In the genomic region with DNA sequence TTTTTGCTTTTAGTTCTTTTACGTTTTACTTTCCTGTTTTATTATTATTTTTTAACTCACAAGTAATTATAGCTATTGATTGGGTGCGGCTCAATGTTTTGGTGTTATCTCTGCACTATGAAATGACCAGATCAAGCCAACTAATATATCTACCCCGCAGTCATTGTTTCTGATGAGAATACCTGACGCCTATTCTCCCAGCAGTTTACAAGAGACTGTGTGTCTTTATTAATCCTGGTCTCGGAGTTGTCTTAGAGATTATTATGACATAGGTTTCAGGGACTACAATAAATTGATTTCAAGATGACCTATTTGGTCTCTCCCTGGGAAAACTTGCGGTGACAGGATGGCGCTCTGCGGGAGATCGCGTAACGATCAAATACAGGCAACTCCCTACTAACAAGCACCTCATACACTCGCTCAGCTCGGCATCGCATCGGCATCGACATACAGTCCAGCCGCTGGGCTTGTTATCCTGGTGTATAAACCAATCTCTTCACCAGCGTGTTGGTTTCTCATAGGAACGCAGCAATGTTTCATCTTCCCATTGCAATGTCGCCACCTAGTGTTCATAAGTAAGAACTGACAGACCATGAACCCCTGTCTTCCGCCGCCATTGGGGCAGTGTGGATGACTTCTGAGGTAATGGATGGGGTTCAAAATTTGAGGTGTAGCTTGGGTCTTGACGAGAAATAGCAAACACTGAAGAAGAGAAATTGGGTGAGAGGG, we compare ENCODE assay signal across 9 mouse cellular contexts. TPM values are rescaled to one million over a fixed set of nuclear protein-coding genes. Genes with fewer than 3 reads are reported as not detected.
A peak's percentile ranks its signal among the peaks of the same experiment; 100 is the strongest.
DNase-seq lines count a peak whose midpoint lies in the region; ATAC-seq and TF ChIP-seq lines count a peak whose summit lies in the region.
"Had no signal": no experiment of that assay in that cellular context is flagged by ENCODE, and none has a peak within 500 bp of the region (broad histone marks: within the 10 kb centered on the region; RNA-seq: fewer than 3 reads in every experiment).

No protein-coding gene starts in this region.

- WGBS in embryonic facial prominence, embryonic 11.5 days: 29% methylated on average over 23 of the region's 23 CpGs
- WGBS in heart, embryonic 11.5 days (ENCODE audit: insufficient replicate concordance): 29% methylated on average over 23 of the region's 23 CpGs
- 31% methylated on average over 23 of the region's 23 CpGs for WGBS in kidney, embryonic 14.5 days
- WGBS in limb, embryonic 13.5 days: 27% methylated on average over 23 of the region's 23 CpGs
- WGBS in midbrain, embryonic 16.5 days: 24% methylated on average over 23 of the region's 23 CpGs

- H3K79me2 ChIP-seq in C2C12 (ENCODE audit: control insufficient read depth, insufficient read depth): no peaks in the 10 kb centered on the region

- peak; percentile 72 for DNase-seq in adrenal gland, postnatal 14 days
- peak; percentile 88 for DNase-seq in embryonic facial prominence, embryonic 11.5 days (ENCODE audit: low spot score)
- DNase-seq in splenic B cell, adult 2 months (ENCODE audit: low read depth, low spot score): peak; percentile 73

- H3K4me1 ChIP-seq in embryonic facial prominence, embryonic 11.5 days (ENCODE audit: control insufficient read depth, insufficient read depth, low read length): no peaks in the 10 kb centered on the region; the same call in 1 of the 2 replicates
- H3K4me1 ChIP-seq in heart, embryonic 11.5 days (ENCODE audit: control insufficient read depth, insufficient read depth, low read length): 0 out of 2 replicates have a peak, but pooled peaks cover 6% of the 10 kb centered on the region
- peaks cover 9% of the 10 kb centered on the region; the same call in 1 of the 2 replicates for H3K4me1 ChIP-seq in kidney, embryonic 14.5 days (ENCODE audit: control insufficient read depth, insufficient read depth, low read length)
- peaks cover 9% of the 10 kb centered on the region for H3K4me1 ChIP-seq in limb, embryonic 13.5 days
- H3K4me1 ChIP-seq in midbrain, embryonic 16.5 days (ENCODE audit: control insufficient read depth, insufficient read depth, low read length): 0 out of 2 replicates have a peak, but pooled peaks cover 2% of the 10 kb centered on the region

- H3K27me3 ChIP-seq in C2C12 (ENCODE audit: control insufficient read depth, insufficient read depth, insufficient read length): no peaks in the 10 kb centered on the region
- no peaks in the 10 kb centered on the region for H3K27me3 ChIP-seq in embryonic facial prominence, embryonic 11.5 days (ENCODE audit: control insufficient read depth, insufficient read depth, low read length)
- H3K27me3 ChIP-seq in heart, embryonic 11.5 days (ENCODE audit: control insufficient read depth, insufficient read depth, low read length): peaks cover 3% of the 10 kb centered on the region; the same call in 1 of the 2 replicates
- H3K27me3 ChIP-seq in kidney, embryonic 14.5 days (ENCODE audit: control insufficient read depth, insufficient read depth, low read length): peaks cover 8% of the 10 kb centered on the region
- H3K27me3 ChIP-seq in limb, embryonic 13.5 days: peaks cover 19% of the 10 kb centered on the region
- H3K27me3 ChIP-seq in midbrain, embryonic 16.5 days (ENCODE audit: control insufficient read depth, insufficient read depth, low read depth, low read length): no peaks in the 10 kb centered on the region
- no peaks in the 10 kb centered on the region for H3K27me3 ChIP-seq in splenic B cell, adult 2 months (ENCODE audit: control insufficient read depth, insufficient read depth, low read length, poor library complexity, severe bottlenecking)

- H3K4me2 ChIP-seq in embryonic facial prominence, embryonic 11.5 days (ENCODE audit: low read depth, low read length): peak overlapping the region; percentile 14; the same call in 1 of the 2 replicates
- H3K4me2 ChIP-seq in heart, embryonic 11.5 days: peak overlapping the region; percentile 39
- peak overlapping the region; percentile 26; the same call in 1 of the 2 replicates for H3K4me2 ChIP-seq in kidney, embryonic 14.5 days (replicated peaks; ENCODE audit: low read depth, low read length)
- H3K4me2 ChIP-seq in limb, embryonic 13.5 days (replicated peaks): peak overlapping the region; percentile 46
- H3K4me2 ChIP-seq in midbrain, embryonic 16.5 days (ENCODE audit: low read length): peak overlapping the region; percentile 56

- H3K4me3 ChIP-seq in C2C12 (ENCODE audit: insufficient read depth, poor library complexity, severe bottlenecking): no peak overlapping the region
- H3K4me3 ChIP-seq in embryonic facial prominence, embryonic 11.5 days (ENCODE audit: low read depth, low read length): no peak overlapping the region
- no peak overlapping the region for H3K4me3 ChIP-seq in heart, embryonic 11.5 days (ENCODE audit: low read depth, low read length)
- H3K4me3 ChIP-seq in kidney, embryonic 14.5 days (ENCODE audit: low read length): no peak overlapping the region
- no peak overlapping the region; the same call in 1 of the 2 replicates for H3K4me3 ChIP-seq in limb, embryonic 13.5 days
- peak overlapping the region; percentile 16; the same call in 1 of the 2 replicates for H3K4me3 ChIP-seq in midbrain, embryonic 16.5 days (ENCODE audit: low read depth, low read length)

- H3K36me3 ChIP-seq in C2C12 (ENCODE audit: control insufficient read depth, insufficient read depth): no peaks in the 10 kb centered on the region
- no peaks in the 10 kb centered on the region for H3K36me3 ChIP-seq in embryonic facial prominence, embryonic 11.5 days (replicated peaks; ENCODE audit: control insufficient read depth, insufficient read depth, low read depth, low read length)
- H3K36me3 ChIP-seq in heart, embryonic 11.5 days (ENCODE audit: control insufficient read depth, insufficient read depth, low read length): no peaks in the 10 kb centered on the region
- no peaks in the 10 kb centered on the region for H3K36me3 ChIP-seq in kidney, embryonic 14.5 days (ENCODE audit: control insufficient read depth, insufficient read depth, low read length)
- H3K36me3 ChIP-seq in limb, embryonic 13.5 days: no peaks in the 10 kb centered on the region
- H3K36me3 ChIP-seq in midbrain, embryonic 16.5 days (ENCODE audit: control insufficient read depth, insufficient read depth, low read length): no peaks in the 10 kb centered on the region
- no peaks in the 10 kb centered on the region for H3K36me3 ChIP-seq in splenic B cell, adult 2 months (ENCODE audit: control insufficient read depth, insufficient read depth, low read length, poor library complexity, severe bottlenecking)

- no peak overlapping the region for H3ac ChIP-seq in C2C12 (ENCODE audit: control insufficient read depth, insufficient read length, low read depth)

- H3K27ac ChIP-seq in embryonic facial prominence, embryonic 11.5 days (replicated peaks; ENCODE audit: low read depth, low read length): no peak overlapping the region
- no peak overlapping the region for H3K27ac ChIP-seq in heart, embryonic 11.5 days (ENCODE audit: low read depth, low read length)
- H3K27ac ChIP-seq in kidney, embryonic 14.5 days (ENCODE audit: low read depth, low read length): no peak overlapping the region
- H3K27ac ChIP-seq in limb, embryonic 13.5 days: no peak overlapping the region
- no peak overlapping the region for H3K27ac ChIP-seq in midbrain, embryonic 16.5 days (ENCODE audit: low read length)

- peak; percentile 66 for ATAC-seq in embryonic facial prominence, embryonic 11.5 days (replicated peaks; ENCODE audit: insufficient number of reproducible peaks, low FRiP score, low TSS enrichment, low read depth)
- no peak for ATAC-seq in heart, embryonic 11.5 days (replicated peaks; ENCODE audit: insufficient number of reproducible peaks, low FRiP score, low TSS enrichment)
- ATAC-seq in kidney, embryonic 14.5 days (ENCODE audit: low FRiP score, low TSS enrichment): peak; percentile 50
- ATAC-seq in limb, embryonic 13.5 days (ENCODE audit: low FRiP score, low read depth): peak; percentile 74; the same call in 1 of the 2 replicates
- ATAC-seq in midbrain, embryonic 16.5 days: peak; percentile 86

- H3K79me3 ChIP-seq in C2C12 (ENCODE audit: low read depth): no peaks in the 10 kb centered on the region

- H3K9me3 ChIP-seq in embryonic facial prominence, embryonic 11.5 days (replicated peaks; ENCODE audit: control insufficient read depth, low read length): no peaks in the 10 kb centered on the region
- no peaks in the 10 kb centered on the region for H3K9me3 ChIP-seq in heart, embryonic 11.5 days (replicated peaks; ENCODE audit: control insufficient read depth, low read length)
- H3K9me3 ChIP-seq in kidney, embryonic 14.5 days (ENCODE audit: control insufficient read depth, low read length): no peaks in the 10 kb centered on the region
- no peaks in the 10 kb centered on the region for H3K9me3 ChIP-seq in limb, embryonic 13.5 days
- no peaks in the 10 kb centered on the region for H3K9me3 ChIP-seq in midbrain, embryonic 16.5 days (replicated peaks; ENCODE audit: control insufficient read depth, low read length, poor library complexity, severe bottlenecking)

- no peak overlapping the region for H3K9ac ChIP-seq in embryonic facial prominence, embryonic 11.5 days (replicated peaks; ENCODE audit: low read length)
- no peak overlapping the region for H3K9ac ChIP-seq in heart, embryonic 11.5 days (ENCODE audit: low read depth, low read length)
- H3K9ac ChIP-seq in kidney, embryonic 14.5 days (ENCODE audit: low read depth, low read length): no peak overlapping the region
- no peak overlapping the region for H3K9ac ChIP-seq in limb, embryonic 13.5 days
- peak overlapping the region; percentile 44; the same call in 1 of the 2 replicates for H3K9ac ChIP-seq in midbrain, embryonic 16.5 days (ENCODE audit: low read depth, low read length)

- TF ChIP-seq CTCF in C2C12 (IDR thresholded peaks at IDR 0.05; ENCODE audit: control insufficient read depth, insufficient read depth, insufficient read length): peak; percentile 62

RNA-seq across cellular contexts. Expression of a gene that starts 31.2 kb away (rescaled TPM):
- polyA plus RNA-seq in C2C12 (2012; fragmentation: generic; extraction: Trizol): 0.50 TPM
- 0.30 and 0.75 TPM in 2 replicates for total RNA-seq in adrenal gland, postnatal 14 days (2021)
- 1.6 and 1.9 TPM in 2 replicates for polyA plus RNA-seq in embryonic facial prominence, embryonic 11.5 days (2014; fragmentation: Nextera tagmentation; extraction: Ambion mirVana)
- 0.99 and 1.1 TPM in 2 replicates for polyA plus RNA-seq in heart, embryonic 11.5 days (2014; fragmentation: Nextera tagmentation; extraction: Ambion mirVana)
- polyA plus RNA-seq in kidney, embryonic 14.5 days (2014; fragmentation: Nextera tagmentation; extraction: Ambion mirVana): 1.8 and 1.9 TPM in 2 replicates
- 1.1 and 1.5 TPM in 2 replicates for polyA plus RNA-seq in limb, embryonic 13.5 days (2015; fragmentation: Nextera tagmentation; extraction: Ambion mirVana)
- polyA plus RNA-seq in midbrain, embryonic 16.5 days (2015; fragmentation: Nextera tagmentation; extraction: Ambion mirVana): 0.36 and 0.50 TPM in 2 replicates

RNA-seq across cellular contexts. Expression of a gene that starts 34.0 kb away (rescaled TPM):
- polyA plus RNA-seq in C2C12 (2012; fragmentation: generic; extraction: Trizol): not detected
- not detected in 2 replicates for total RNA-seq in adrenal gland, postnatal 14 days (2021)
- polyA plus RNA-seq in embryonic facial prominence, embryonic 11.5 days (2014; fragmentation: Nextera tagmentation; extraction: Ambion mirVana): 0.11 TPM in 1 of 2 replicates, not detected in the other
- 0.53 TPM in 1 of 2 replicates, not detected in the other for polyA plus RNA-seq in heart, embryonic 11.5 days (2014; fragmentation: Nextera tagmentation; extraction: Ambion mirVana)
- polyA plus RNA-seq in kidney, embryonic 14.5 days (2014; fragmentation: Nextera tagmentation; extraction: Ambion mirVana): 0.19 and 0.39 TPM in 2 replicates
- 0.08 TPM in 1 of 2 replicates, not detected in the other for polyA plus RNA-seq in limb, embryonic 13.5 days (2015; fragmentation: Nextera tagmentation; extraction: Ambion mirVana)
- polyA plus RNA-seq in midbrain, embryonic 16.5 days (2015; fragmentation: Nextera tagmentation; extraction: Ambion mirVana): 0.11 and 0.23 TPM in 2 replicates
- total RNA-seq: gastrocnemius, postnatal 4 days had no signal
